Mouse (Mus musculus) cerebellum, adult 11-12 months (tissue): ENCODE results near the gene Slc9a1.

Experiments
- DNase-seq: peaks from one replicate; pipeline ENCODE4 v3.0.0; 2022

The Slc9a1 gene

GRCm38 (mm10) chr4:133404256-133404655 is 34.8 kb downstream of the Slc9a1 start:
- no peak for DNase-seq

GRCm38 (mm10) chr4:133406313-133407056 is 37.0 kb downstream of the Slc9a1 start:
- no peak for DNase-seq

GRCm38 (mm10) chr4:133407114-133407787 is 37.7 kb downstream of the Slc9a1 start:
- no peak for DNase-seq

- no peak for DNase-seq
Measured at GRCm38 (mm10) chr4:133408006-133408405, 38.5 kb downstream of the Slc9a1 start.

GRCm38 (mm10) chr4:133410994-133411393 is 41.5 kb downstream of the Slc9a1 start:
- no peak for DNase-seq

GRCm38 (mm10) chr4:133412096-133412495 is 42.6 kb downstream of the Slc9a1 start:
- DNase-seq: no peak

GRCm38 (mm10) chr4:133412575-133413540 is 43.4 kb downstream of the Slc9a1 start:
- no peak for DNase-seq

- DNase-seq: no peak
Measured at GRCm38 (mm10) chr4:133413617-133414016, 44.1 kb downstream of the Slc9a1 start.

GRCm38 (mm10) chr4:133414920-133415319 is 45.4 kb downstream of the Slc9a1 start:
- DNase-seq: no peak

- peak; percentile 60 for DNase-seq
Measured at GRCm38 (mm10) chr4:133419312-133420004, 50.0 kb downstream of the Slc9a1 start.

GRCm38 (mm10) chr4:133421989-133422388 is 52.5 kb downstream of the Slc9a1 start:
- no peak for DNase-seq

GRCm38 (mm10) chr4:133422601-133423000 is 53.1 kb downstream of the Slc9a1 start:
- DNase-seq: no peak

- no peak for DNase-seq
Measured at GRCm38 (mm10) chr4:133423108-133423507, 53.6 kb downstream of the Slc9a1 start.

GRCm38 (mm10) chr4:133423691-133424090 is 54.2 kb downstream of the Slc9a1 start:
- no peak for DNase-seq

- peak; percentile 56 for DNase-seq
Measured at GRCm38 (mm10) chr4:133424100-133424499, 54.6 kb downstream of the Slc9a1 start.

- no peak for DNase-seq
Measured at GRCm38 (mm10) chr4:133426141-133426540, 56.6 kb downstream of the Slc9a1 start.

GRCm38 (mm10) chr4:133431508-133431907 is 62.0 kb downstream of the Slc9a1 start:
- DNase-seq: no peak

- DNase-seq: no peak
Measured at GRCm38 (mm10) chr4:133432560-133433171, 63.2 kb downstream of the Slc9a1 start.

GRCm38 (mm10) chr4:133435921-133436320 is 66.4 kb downstream of the Slc9a1 start:
- DNase-seq: no peak

GRCm38 (mm10) chr4:133439460-133440376 is 70.2 kb downstream of the Slc9a1 start:
- DNase-seq: peak; percentile 58

GRCm38 (mm10) chr4:133440377-133440795 is 70.9 kb downstream of the Slc9a1 start:
- DNase-seq: no peak
